Mouse (Mus musculus): ENCODE measurements around the gene Adipoq.
"Not testable (repeated sequence)": the region's sequence is repeated elsewhere in the genome, so short reads cannot be mapped to it uniquely, and the experiment has no call there.

Gene Adipoq

GRCm38 (mm10) chr16:23166646-23167045, 20.3 kb downstream of the Adipoq start:
- no peak for DNase-seq

GRCm38 (mm10) chr16:23167079-23167478, 20.7 kb downstream of the Adipoq start:
- no peak for DNase-seq

GRCm38 (mm10) chr16:23170813-23171212, 24.5 kb downstream of the Adipoq start:
- DNase-seq = no peak

GRCm38 (mm10) chr16:23173904-23174303, 27.6 kb downstream of the Adipoq start:
- no peak for DNase-seq

GRCm38 (mm10) chr16:23174855-23175254, 28.5 kb downstream of the Adipoq start:
- DNase-seq = no peak

GRCm38 (mm10) chr16:23175956-23176355, 29.6 kb downstream of the Adipoq start:
- DNase-seq = no peak

- DNase-seq = no peak
Observed at GRCm38 (mm10) chr16:23177856-23178255, 31.5 kb downstream of the Adipoq start.

GRCm38 (mm10) chr16:23178796-23179195, 32.5 kb downstream of the Adipoq start:
- DNase-seq = no peak

- not testable (repeated sequence) for DNase-seq
Observed at GRCm38 (mm10) chr16:23179436-23179835, 33.1 kb downstream of the Adipoq start.

GRCm38 (mm10) chr16:23181054-23181453, 34.7 kb downstream of the Adipoq start:
- DNase-seq = no peak

- DNase-seq = no peak
Observed at GRCm38 (mm10) chr16:23181487-23181886, 35.2 kb downstream of the Adipoq start.

- DNase-seq = no peak
Observed at GRCm38 (mm10) chr16:23181942-23182597, 35.7 kb downstream of the Adipoq start.

- no peak for DNase-seq
Observed at GRCm38 (mm10) chr16:23185824-23186223, 39.5 kb downstream of the Adipoq start.

GRCm38 (mm10) chr16:23186418-23186817, 40.1 kb downstream of the Adipoq start:
- DNase-seq = no peak

GRCm38 (mm10) chr16:23187983-23188382, 41.6 kb downstream of the Adipoq start:
- DNase-seq = no peak

GRCm38 (mm10) chr16:23189612-23190011, 43.3 kb downstream of the Adipoq start:
- DNase-seq = no peak

GRCm38 (mm10) chr16:23191560-23192242, 45.4 kb downstream of the Adipoq start:
- DNase-seq = no peak

- no peak for DNase-seq
Observed at GRCm38 (mm10) chr16:23195618-23196017, 49.3 kb downstream of the Adipoq start.

GRCm38 (mm10) chr16:23196296-23196695, 50.0 kb downstream of the Adipoq start:
- no peak for DNase-seq

- no peak for DNase-seq
Observed at GRCm38 (mm10) chr16:23196791-23197190, 50.5 kb downstream of the Adipoq start.

- no peak for DNase-seq
Observed at GRCm38 (mm10) chr16:23201498-23201897, 55.2 kb downstream of the Adipoq start.

Measured in thymus, postnatal 4 days (tissue).